Mouse (Mus musculus) heart, adult 18-20 months (tissue): Measurements from ENCODE around the gene Cyp2c69. TPM values are rescaled to one million over a fixed set of nuclear protein-coding genes. Genes with fewer than 3 reads are reported as not detected.
"Not testable (repeated sequence)": the region's sequence is repeated elsewhere in the genome, so short reads cannot be mapped to it uniquely, and the experiment has no call there.

Source experiments
- DNase-seq, 2 experiments: peaks; one replicate each; pipeline ENCODE4 v3.0.0; 2021 to 2022; ENCODE audit warnings: mixed read lengths in 1 of 2
- long read RNA-seq, 2 experiments: library from polyadenylated mRNA; stranded (forward); transcript quantifications; one replicate each; pipeline ENCODE4 v2.0.0; 2021
- total RNA-seq, 2 experiments: library from RNA; stranded (reverse); gene quantifications; 2 replicates each; pipeline ENCODE4 v1.2.3; 2021

Gene Cyp2c69
- total RNA-seq, result not detected
- long read RNA-seq, experiment 1, result 0 reads
- long read RNA-seq, experiment 2, result 0 reads

GRCm38 (mm10) chr19:39886699-39887098 is at the start of gene Cyp2c69:
Cyp2c69 (minus strand) TSS chr19:39886799.
- DNase-seq, result not testable (repeated sequence)

GRCm38 (mm10) chr19:39935396-39935795 is 48.8 kb upstream of the Cyp2c69 start:
- DNase-seq, result no peak

- DNase-seq, result no peak
Measured at GRCm38 (mm10) chr19:39930032-39930431, 43.4 kb upstream of the Cyp2c69 start.

GRCm38 (mm10) chr19:39901656-39902055 is 15.1 kb upstream of the Cyp2c69 start:
- DNase-seq, result no peak

GRCm38 (mm10) chr19:39890079-39890478 is 3.5 kb upstream of the Cyp2c69 start:
- DNase-seq, result not testable (repeated sequence)

- DNase-seq, result no peak
Measured at GRCm38 (mm10) chr19:39866133-39866532, 20.5 kb downstream of the Cyp2c69 start.

GRCm38 (mm10) chr19:39820931-39821330 is 65.7 kb downstream of the Cyp2c69 start:
- DNase-seq, result not testable (repeated sequence)

- DNase-seq, result not testable (repeated sequence)
Measured at GRCm38 (mm10) chr19:39816400-39816799, 70.2 kb downstream of the Cyp2c69 start.

GRCm38 (mm10) chr19:39815991-39816390 is 70.6 kb downstream of the Cyp2c69 start:
- not testable (repeated sequence) for DNase-seq

GRCm38 (mm10) chr19:39812714-39813113 is 73.9 kb downstream of the Cyp2c69 start, which contains the start of gene Cyp2c40:
Cyp2c40 (minus strand) TSS chr19:39812814.
- not testable (repeated sequence) for DNase-seq

Other genes starting within 250 kb of the Cyp2c69 start
- not detected for gene Cyp2c67, start 237.7 kb downstream of the Cyp2c69 start, total RNA-seq
- not detected for gene Cyp2c68, start 145.7 kb downstream of the Cyp2c69 start, total RNA-seq
- not detected for gene Cyp2c40, start 74.0 kb downstream of the Cyp2c69 start, total RNA-seq
- not detected for gene Cyp2c37, start 105.6 kb upstream of the Cyp2c69 start, total RNA-seq
- not detected for gene Cyp2c54, start 187.0 kb upstream of the Cyp2c69 start, total RNA-seq
- not detected for gene Cyp2c50, start 202.9 kb upstream of the Cyp2c69 start, total RNA-seq